Mouse (Mus musculus) erythroblast, embryonic 14.5 days (primary cell): Measurements from ENCODE around the gene Sptlc3.

Experiments
- GATA1 ChIP-seq: IDR thresholded peaks from 2 replicates; pipeline ENCODE4 v1.6.1; 2012; ENCODE audit warnings: low read length, inconsistent platforms, mixed read lengths
- TAL1 ChIP-seq: IDR thresholded peaks from 3 replicates; pipeline ENCODE4 v1.6.1; 2012; ENCODE audit warnings: low read length, inconsistent platforms, mixed read lengths

- TF ChIP-seq TAL1 (no peak), GATA1 (no peak)
Observed at GRCm38 (mm10) chr2:139672371-139672770, 178.7 kb downstream of the Sptlc3 start.
